In the genomic region with DNA sequence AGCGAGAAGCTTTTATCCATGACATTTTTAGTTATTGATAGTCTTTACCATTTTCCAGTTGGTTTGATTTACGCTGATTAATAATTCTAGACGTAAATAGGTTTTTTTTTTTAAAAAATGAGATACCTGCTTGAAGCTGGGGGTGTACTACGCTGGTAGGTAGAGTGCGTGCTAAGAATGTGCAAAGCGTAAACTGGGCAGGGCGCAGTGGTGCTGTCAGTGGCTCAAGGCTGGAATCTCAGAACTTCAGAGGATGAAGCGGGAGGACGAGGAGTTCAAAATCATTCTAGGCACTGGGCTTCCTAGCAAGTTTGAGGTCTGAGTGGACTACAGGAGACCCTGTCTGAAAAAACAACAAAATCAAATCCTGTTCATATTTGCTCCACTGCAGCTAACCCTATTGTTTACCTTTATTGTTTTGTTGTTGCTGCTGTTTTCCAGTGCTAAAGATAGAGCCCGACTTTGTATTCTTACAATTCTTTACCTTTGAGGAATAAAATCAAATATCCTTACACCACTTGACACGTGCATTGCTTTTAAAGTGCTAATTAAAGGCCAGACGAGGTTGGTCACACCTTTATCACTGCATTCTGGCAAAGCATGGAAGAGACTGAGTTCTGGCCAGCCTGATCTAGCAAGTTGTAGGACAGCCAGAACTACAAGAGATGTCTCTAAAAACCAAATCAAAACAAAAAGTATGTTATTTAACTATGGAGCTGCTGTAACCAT, we compare ENCODE assay signal across 8 mouse cellular contexts. TPM values are rescaled to one million over a fixed set of nuclear protein-coding genes. Genes with fewer than 3 reads are reported as not detected.
DNase-seq lines count a peak whose midpoint lies in the region; ATAC-seq and TF ChIP-seq lines count a peak whose summit lies in the region.

No protein-coding gene starts in this region.

- peaks cover 35% of the 10 kb centered on the region for H3K36me3 ChIP-seq in heart, embryonic 10.5 days
- H3K36me3 ChIP-seq in forebrain, embryonic 14.5 days (ENCODE audit: control insufficient read depth, insufficient read depth, low read length) = peaks cover 35% of the 10 kb centered on the region
- H3K36me3 ChIP-seq in kidney, postnatal 0 days (ENCODE audit: insufficient read depth, low read length) = peaks cover 17% of the 10 kb centered on the region; the same call in 1 of the 2 replicates
- peaks cover 30% of the 10 kb centered on the region; the same call in 1 of the 2 replicates for H3K36me3 ChIP-seq in macrophage (ENCODE audit: inconsistent target)

- no peak for TF ChIP-seq CTCF in kidney, postnatal 0 days (IDR thresholded peaks at IDR 0.05; ENCODE audit: low read depth)

- H3K4me1 ChIP-seq in heart, embryonic 10.5 days = peaks cover 21% of the 10 kb centered on the region; the same call in 1 of the 2 replicates
- H3K4me1 ChIP-seq in forebrain, embryonic 14.5 days (ENCODE audit: control insufficient read depth, insufficient read depth, low read length) = peaks cover 18% of the 10 kb centered on the region
- H3K4me1 ChIP-seq in kidney, postnatal 0 days (replicated peaks; ENCODE audit: insufficient read depth, low read length) = 0 out of 2 replicates have a peak, but pooled peaks cover 7% of the 10 kb centered on the region

- no peak for DNase-seq in heart, embryonic 10.5 days (ENCODE audit: low spot score)
- no peak for DNase-seq in heart, adult 11 months
- DNase-seq in adrenal gland, postnatal 36 days = peak; percentile 35 to 49
- DNase-seq in forebrain, embryonic 14.5 days (ENCODE audit: low spot score) = peak; percentile 24
- DNase-seq in kidney, postnatal 0 days (ENCODE audit: low spot score) = peak; percentile 44
- DNase-seq in ovary, adult 18-20 months (ENCODE audit: low spot score) = no peak

- H3K9ac ChIP-seq in forebrain, embryonic 14.5 days (ENCODE audit: low read length) = peak overlapping the region; percentile 54
- H3K9ac ChIP-seq in kidney, postnatal 0 days (ENCODE audit: low read depth, low read length) = peak overlapping the region; percentile 19; the same call in 1 of the 2 replicates

- ATAC-seq in forebrain, embryonic 14.5 days = peak; percentile 40; the same call in 1 of the 2 replicates
- ATAC-seq in kidney, postnatal 0 days (replicated peaks; ENCODE audit: low FRiP score, low read depth) = no peak
- ATAC-seq in activated CD4-positive, CD25-positive, alpha-beta regulatory T cell, adult 4 months = no peak

- H3K27me3 ChIP-seq in heart, embryonic 10.5 days (ENCODE audit: insufficient read depth, poor library complexity, severe bottlenecking) = no peaks in the 10 kb centered on the region
- no peaks in the 10 kb centered on the region for H3K27me3 ChIP-seq in forebrain, embryonic 14.5 days (replicated peaks; ENCODE audit: control insufficient read depth, insufficient read depth, low read length)
- H3K27me3 ChIP-seq in kidney, postnatal 0 days (ENCODE audit: insufficient read depth, low read length) = no peaks in the 10 kb centered on the region

- H3K4me2 ChIP-seq in forebrain, embryonic 14.5 days (ENCODE audit: low read length) = peak overlapping the region; percentile 76
- peak overlapping the region; percentile 64 for H3K4me2 ChIP-seq in kidney, postnatal 0 days (ENCODE audit: low read length)

- peaks cover 31% of the 10 kb centered on the region for H3K79me2 ChIP-seq in macrophage (ENCODE audit: inconsistent target)

- no peaks in the 10 kb centered on the region for H3K9me3 ChIP-seq in heart, embryonic 10.5 days
- no peaks in the 10 kb centered on the region for H3K9me3 ChIP-seq in forebrain, embryonic 14.5 days (replicated peaks; ENCODE audit: control insufficient read depth, low read length)
- no peaks in the 10 kb centered on the region for H3K9me3 ChIP-seq in kidney, postnatal 0 days (replicated peaks; ENCODE audit: low read length)

- peak overlapping the region; percentile 80 for H3K4me3 ChIP-seq in heart, embryonic 10.5 days
- H3K4me3 ChIP-seq in forebrain, embryonic 14.5 days (ENCODE audit: low read depth, low read length) = peak overlapping the region; percentile 81
- H3K4me3 ChIP-seq in kidney, postnatal 0 days (replicated peaks; ENCODE audit: low read depth, low read length) = peak overlapping the region; percentile 93
- H3K4me3 ChIP-seq in macrophage (ENCODE audit: inconsistent target) = peak overlapping the region; percentile 83

- peak overlapping the region; percentile 97 for H3K27ac ChIP-seq in heart, embryonic 10.5 days
- peak overlapping the region; percentile 71 for H3K27ac ChIP-seq in forebrain, embryonic 14.5 days (ENCODE audit: low read depth, low read length)
- H3K27ac ChIP-seq in kidney, postnatal 0 days = 0 out of 2 replicates have a peak overlapping the region, but pooled peaks have one; percentile 15
- H3K27ac ChIP-seq in macrophage = peak overlapping the region; percentile 79; the same call in 1 of the 2 replicates

- WGBS in heart, embryonic 10.5 days = 13% methylated on average over 12 of the region's 12 CpGs
- 11% methylated on average over 12 of the region's 12 CpGs for whole genome bisulfite sequencing in forebrain, embryonic 14.5 days
- WGBS in kidney, postnatal 0 days = 13% methylated on average over 12 of the region's 12 CpGs
- 45% methylated on average over 12 of the region's 12 CpGs for WGBS in macrophage (ENCODE audit: missing documents)

RNA-seq across cellular contexts. Expression of a gene that starts 0.6 kb away (rescaled TPM):
- 27.9 and 29.2 TPM in 2 replicates for polyA plus RNA-seq in heart, embryonic 10.5 days (2016; fragmentation: Nextera tagmentation; extraction: Ambion mirVana)
- total RNA-seq in adrenal gland, postnatal 36 days (2021) = 10 to 100 TPM; 24.6 to 39.0 TPM
- 11.3 and 11.9 TPM in 2 replicates for polyA plus RNA-seq in forebrain, embryonic 14.5 days (2014; fragmentation: Nextera tagmentation; extraction: Ambion mirVana)
- polyA plus RNA-seq in kidney, postnatal 0 days (2015; fragmentation: Nextera tagmentation; extraction: Ambion mirVana) = 34.0 and 36.7 TPM in 2 replicates
- 10 to 100 TPM in 2 of 26 experiments, 1 to 10 TPM in 24; 1.8 to 11.9 (median 5.5) TPM for total RNA-seq in macrophage (2018; cell fraction: chromatin; rRNA removed)
- total RNA-seq in macrophage (2018; cell fraction: cytosol; rRNA removed) = 10 to 100 TPM in 25 of 26 experiments, 1 to 10 TPM in 1; 9.8 to 20.8 (median 14.1) TPM
- total RNA-seq in macrophage (2018; cell fraction: nucleus; rRNA removed) = 10 to 100 TPM in 1 of 26 experiments, 1 to 10 TPM in 25; 1.1 to 10.1 (median 6.6) TPM
- polyA plus RNA-seq in macrophage (2018) = 11.7 to 20.8 TPM (median 17.5 TPM) in 3 replicates
- under 1 TPM in 1 of 2 experiments, not detected in 1; 0.62 TPM for polyA plus RNA-seq in activated CD4-positive, CD25-positive, alpha-beta regulatory T cell, adult 4 months (2017; shearing (Covaris generic))

RNA-seq across cellular contexts. Expression of a gene that starts 0.7 kb away (rescaled TPM):
- 807 and 845 TPM in 2 replicates for polyA plus RNA-seq in heart, embryonic 10.5 days (2016; fragmentation: Nextera tagmentation; extraction: Ambion mirVana)
- total RNA-seq in adrenal gland, postnatal 36 days (2021) = 1,000 to 10,000 TPM; 1,883 to 1,933 TPM
- 1,051 and 1,622 TPM in 2 replicates for polyA plus RNA-seq in forebrain, embryonic 14.5 days (2014; fragmentation: Nextera tagmentation; extraction: Ambion mirVana)
- polyA plus RNA-seq in kidney, postnatal 0 days (2015; fragmentation: Nextera tagmentation; extraction: Ambion mirVana) = 1,751 and 2,362 TPM in 2 replicates
- total RNA-seq in macrophage (2018; cell fraction: chromatin; rRNA removed) = 100 to 1,000 TPM in 9 of 26 experiments, 10 to 100 TPM in 17; 47.1 to 456 (median 83.3) TPM
- 1,000 to 10,000 TPM in 25 of 26 experiments, 100 to 1,000 TPM in 1; 995 to 3,027 (median 1,636) TPM for total RNA-seq in macrophage (2018; cell fraction: cytosol; rRNA removed)
- total RNA-seq in macrophage (2018; cell fraction: nucleus; rRNA removed) = 100 to 1,000 TPM; 149 to 438 (median 229) TPM
- polyA plus RNA-seq in macrophage (2018) = 1,141 to 3,573 TPM (median 2,291 TPM) in 3 replicates
- polyA plus RNA-seq in activated CD4-positive, CD25-positive, alpha-beta regulatory T cell, adult 4 months (2017; shearing (Covaris generic)) = 1,000 to 10,000 TPM; 7,353 to 7,820 TPM

RNA-seq across cellular contexts. Expression of a gene that starts 17.3 kb away (rescaled TPM):
- polyA plus RNA-seq in heart, embryonic 10.5 days (2016; fragmentation: Nextera tagmentation; extraction: Ambion mirVana) = 75.1 and 92.0 TPM in 2 replicates
- total RNA-seq in adrenal gland, postnatal 36 days (2021) = 10 to 100 TPM; 63.2 to 70.8 TPM
- 118 and 124 TPM in 2 replicates for polyA plus RNA-seq in forebrain, embryonic 14.5 days (2014; fragmentation: Nextera tagmentation; extraction: Ambion mirVana)
- polyA plus RNA-seq in kidney, postnatal 0 days (2015; fragmentation: Nextera tagmentation; extraction: Ambion mirVana) = 153 and 160 TPM in 2 replicates
- total RNA-seq in macrophage (2018; cell fraction: chromatin; rRNA removed) = 100 to 1,000 TPM in 15 of 26 experiments, 10 to 100 TPM in 11; 56.6 to 143 (median 104) TPM
- total RNA-seq in macrophage (2018; cell fraction: cytosol; rRNA removed) = 10 to 100 TPM; 45.3 to 85.3 (median 62.0) TPM
- 100 to 1,000 TPM in 16 of 26 experiments, 10 to 100 TPM in 10; 63.7 to 150 (median 104) TPM for total RNA-seq in macrophage (2018; cell fraction: nucleus; rRNA removed)
- polyA plus RNA-seq in macrophage (2018) = 41.1 to 83.2 TPM (median 71.3 TPM) in 3 replicates
- polyA plus RNA-seq in activated CD4-positive, CD25-positive, alpha-beta regulatory T cell, adult 4 months (2017; shearing (Covaris generic)) = 10 to 100 TPM; 74.8 to 85.6 TPM

RNA-seq across cellular contexts. Expression of a gene that starts 29.2 kb away (rescaled TPM):
- 2.1 and 2.2 TPM in 2 replicates for polyA plus RNA-seq in heart, embryonic 10.5 days (2016; fragmentation: Nextera tagmentation; extraction: Ambion mirVana)
- under 1 TPM; 0.20 to 0.66 TPM for total RNA-seq in adrenal gland, postnatal 36 days (2021)
- 4.1 and 4.2 TPM in 2 replicates for polyA plus RNA-seq in forebrain, embryonic 14.5 days (2014; fragmentation: Nextera tagmentation; extraction: Ambion mirVana)
- 4.0 and 5.1 TPM in 2 replicates for polyA plus RNA-seq in kidney, postnatal 0 days (2015; fragmentation: Nextera tagmentation; extraction: Ambion mirVana)
- 1 to 10 TPM; 1.1 to 8.5 (median 2.2) TPM for total RNA-seq in macrophage (2018; cell fraction: chromatin; rRNA removed)
- total RNA-seq in macrophage (2018; cell fraction: cytosol; rRNA removed) = 1 to 10 TPM in 22 of 26 experiments, under 1 TPM in 4; 0.65 to 1.7 (median 1.3) TPM
- total RNA-seq in macrophage (2018; cell fraction: nucleus; rRNA removed) = 1 to 10 TPM in 24 of 26 experiments, under 1 TPM in 2; 0.83 to 6.9 (median 2.1) TPM
- 0.79 to 1.2 TPM (median 1.2 TPM) in 3 replicates for polyA plus RNA-seq in macrophage (2018)
- not detected for polyA plus RNA-seq in activated CD4-positive, CD25-positive, alpha-beta regulatory T cell, adult 4 months (2017; shearing (Covaris generic))

RNA-seq across cellular contexts. Expression of a gene that starts 33.9 kb away (rescaled TPM):
- polyA plus RNA-seq in heart, embryonic 10.5 days (2016; fragmentation: Nextera tagmentation; extraction: Ambion mirVana) = 51.3 and 79.6 TPM in 2 replicates
- 100 to 1,000 TPM; 127 to 142 TPM for total RNA-seq in adrenal gland, postnatal 36 days (2021)
- 40.0 and 47.0 TPM in 2 replicates for polyA plus RNA-seq in forebrain, embryonic 14.5 days (2014; fragmentation: Nextera tagmentation; extraction: Ambion mirVana)
- 130 TPM in 2 replicates for polyA plus RNA-seq in kidney, postnatal 0 days (2015; fragmentation: Nextera tagmentation; extraction: Ambion mirVana)
- 10 to 100 TPM; 21.3 to 81.5 (median 49.6) TPM for total RNA-seq in macrophage (2018; cell fraction: chromatin; rRNA removed)
- 100 to 1,000 TPM; 151 to 283 (median 205) TPM for total RNA-seq in macrophage (2018; cell fraction: cytosol; rRNA removed)
- 100 to 1,000 TPM; 138 to 261 (median 185) TPM for total RNA-seq in macrophage (2018; cell fraction: nucleus; rRNA removed)
- 169 to 236 TPM (median 174 TPM) in 3 replicates for polyA plus RNA-seq in macrophage (2018)
- 10 to 100 TPM; 48.5 to 65.9 TPM for polyA plus RNA-seq in activated CD4-positive, CD25-positive, alpha-beta regulatory T cell, adult 4 months (2017; shearing (Covaris generic))

Comparison
In these comparisons a context has a peak if more than half of its experiments do, and no peak if none do; other contexts are left out.
1. DNase-seq: peak in adrenal gland, postnatal 36 days (2 of 2), forebrain, embryonic 14.5 days (single experiment) and kidney, postnatal 0 days (single experiment); none in heart, embryonic 10.5 days (single experiment), heart, adult 11 months (single experiment) and ovary, adult 18-20 months (single experiment).
2. H3K27ac ChIP-seq: peak in every context shown above with its lines; median percentile 97 in heart, embryonic 10.5 days; 79 in macrophage; 71 in forebrain, embryonic 14.5 days; 15 in kidney, postnatal 0 days.
3. Peak in every context shown above with its lines, with median percentiles within 50 percentile points of each other: H3K4me3 ChIP-seq.